Mouse (Mus musculus): Measurements from ENCODE around the gene Hsd17b2. TPM values are rescaled to one million over a fixed set of nuclear protein-coding genes. Genes with fewer than 3 reads are reported as not detected.

Hsd17b2 gene
- total RNA-seq, 2 experiments from 2014 or later, result 0.66 TPM; not detected in 1

- DNase-seq, result no peak
These were observed 70.9 kb downstream of the Hsd17b2 start for GRCm38 (mm10) chr8:117772597-117772996.

GRCm38 (mm10) chr8:117775626-117776025 lies 73.9 kb downstream of the Hsd17b2 start:
- DNase-seq, result no peak

- no peak for DNase-seq
These were observed 74.4 kb downstream of the Hsd17b2 start for GRCm38 (mm10) chr8:117776075-117776474.

GRCm38 (mm10) chr8:117778531-117779322 lies 77.0 kb downstream of the Hsd17b2 start:
- DNase-seq, result no peak

- DNase-seq, result no peak
These were observed 77.6 kb downstream of the Hsd17b2 start for GRCm38 (mm10) chr8:117779344-117779743.

GRCm38 (mm10) chr8:117781375-117782129 lies 79.8 kb downstream of the Hsd17b2 start:
- no peak for DNase-seq

- DNase-seq, result no peak
These were observed 81.3 kb downstream of the Hsd17b2 start for GRCm38 (mm10) chr8:117783021-117783420.

GRCm38 (mm10) chr8:117786428-117786827 lies 84.7 kb downstream of the Hsd17b2 start:
- DNase-seq, result no peak

GRCm38 (mm10) chr8:117792616-117793144 lies 91.0 kb downstream of the Hsd17b2 start:
- DNase-seq, result peak; percentile 49 to 65

GRCm38 (mm10) chr8:117794581-117794980 lies 92.9 kb downstream of the Hsd17b2 start:
- no peak for DNase-seq

- no peak for DNase-seq
These were observed 94.8 kb downstream of the Hsd17b2 start for GRCm38 (mm10) chr8:117796464-117796863.

- DNase-seq, result no peak
These were observed 96.4 kb downstream of the Hsd17b2 start for GRCm38 (mm10) chr8:117798066-117798465.

GRCm38 (mm10) chr8:117801443-117802298 lies 100.0 kb downstream of the Hsd17b2 start, which contains the start of gene Mphosph6:
Gene Mphosph6 (minus strand): TSS chr8:117801943.
- peak; percentile 97 to 99 for DNase-seq

GRCm38 (mm10) chr8:117802299-117802689 lies 100.6 kb downstream of the Hsd17b2 start:
- DNase-seq, result no peak

GRCm38 (mm10) chr8:117805419-117805818 lies 103.7 kb downstream of the Hsd17b2 start:
- no peak for DNase-seq

Other genes starting within 250 kb of the Hsd17b2 start
- gene Plcg2, start 203.6 kb upstream of the Hsd17b2 start, total RNA-seq (2021), result 1 to 10 TPM; 4.1 to 6.7 TPM
- gene Sdr42e1, start 28.2 kb upstream of the Hsd17b2 start, total RNA-seq (2021), result 1 to 10 TPM; 1.3 TPM
- 10 to 100 TPM; 14.3 to 16.2 TPM for gene Mphosph6, start 100.0 kb downstream of the Hsd17b2 start, total RNA-seq (2021)